ENCODE assay signal across 9 mouse cellular contexts in the genomic region with DNA sequence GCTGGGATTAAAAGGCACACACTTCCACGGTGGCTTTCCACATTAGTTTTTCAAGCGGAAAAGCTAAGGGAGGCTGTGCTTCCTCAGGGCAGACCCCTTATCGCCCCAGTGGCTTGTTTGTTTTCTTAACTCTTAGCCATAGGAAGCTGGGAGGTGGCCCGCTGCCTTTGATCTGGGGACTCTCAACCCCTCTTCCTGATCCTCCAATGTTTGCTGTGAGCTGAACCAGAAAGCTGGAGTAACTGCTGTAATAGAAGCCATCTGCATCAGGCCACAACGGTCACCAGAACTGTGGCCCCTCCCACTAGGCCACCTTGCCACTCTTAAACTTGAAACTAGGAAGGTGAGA. TPM values are rescaled to one million over a fixed set of nuclear protein-coding genes. Genes with fewer than 3 reads are reported as not detected.
A peak's percentile ranks its signal among the peaks of the same experiment; 100 is the strongest.
DNase-seq lines count a peak whose midpoint lies in the region; ATAC-seq lines count a peak whose summit lies in the region.
"Had no signal": no experiment of that assay in that cellular context is flagged by ENCODE, and none has a peak within 500 bp of the region (broad histone marks: within the 10 kb centered on the region; RNA-seq: fewer than 3 reads in every experiment).

A gene (plus strand): TSS at position 182 of the 349 bp plus-strand sequence.

- 12% methylated on average over 5 of the region's 5 CpGs for whole genome bisulfite sequencing in heart, embryonic 10.5 days
- 11% methylated on average over 5 of the region's 5 CpGs for WGBS in limb, embryonic 15.5 days

- DNase-seq in heart, embryonic 10.5 days (ENCODE audit: low spot score), result no peak
- DNase-seq in heart, adult 8-10 months (ENCODE audit: low spot score), result no peak
- peak; percentile 27 for DNase-seq in thymus, postnatal 4 days
- no peak for DNase-seq in thymus, postnatal 10 days (ENCODE audit: low spot score in 2 of 2)
- no peak for DNase-seq in T-cell, adult 2 months (ENCODE audit: low spot score)
- no peak for DNase-seq in Muller cell, postnatal 12 days (ENCODE audit: inconsistent ontology term)
- no peak for DNase-seq in right cerebral cortex, adult 18-20 months

- H3K4me1 ChIP-seq in heart, embryonic 10.5 days, result peaks cover 36% of the 10 kb centered on the region
- peaks cover 20% of the 10 kb centered on the region for H3K4me1 ChIP-seq in limb, embryonic 15.5 days

- peak within 1 kb of the TSS; percentile 50 for H3K4me3 ChIP-seq in heart, embryonic 10.5 days
- H3K4me3 ChIP-seq in limb, embryonic 15.5 days, result peak within 1 kb of the TSS; percentile 29

- peak within 1 kb of the TSS; percentile 28 for H3K4me2 ChIP-seq in limb, embryonic 15.5 days

- no peak for ATAC-seq in limb, embryonic 15.5 days (ENCODE audit: insufficient number of reproducible peaks, low FRiP score, low TSS enrichment, low read depth)

- H3K36me3 ChIP-seq in heart, embryonic 10.5 days, result no peaks in the 10 kb centered on the region; the same call in 1 of the 2 replicates
- H3K36me3 ChIP-seq in limb, embryonic 15.5 days, result no peaks in the 10 kb centered on the region

- no peak within 1 kb of the TSS for H3K9ac ChIP-seq in limb, embryonic 15.5 days

- H3K27me3 ChIP-seq in heart, embryonic 10.5 days (ENCODE audit: insufficient read depth, poor library complexity, severe bottlenecking), result peaks cover 54% of the 10 kb centered on the region
- H3K27me3 ChIP-seq in limb, embryonic 15.5 days, result peaks cover 39% of the 10 kb centered on the region

- H3K27ac ChIP-seq in heart, embryonic 10.5 days, result peak within 1 kb of the TSS; percentile 56
- H3K27ac ChIP-seq in limb, embryonic 15.5 days, result no peak within 1 kb of the TSS

- H3K9me3 ChIP-seq in heart, embryonic 10.5 days, result no peaks in the 10 kb centered on the region
- no peaks in the 10 kb centered on the region for H3K9me3 ChIP-seq in limb, embryonic 15.5 days

RNA-seq across cellular contexts. Expression of the gene that starts here (rescaled TPM):
- 2.5 and 15.3 TPM in 2 replicates for polyA plus RNA-seq in heart, embryonic 10.5 days (2016; fragmentation: Nextera tagmentation; extraction: Ambion mirVana)
- total RNA-seq in heart, adult 8-10 months (2022), result under 1 TPM in 1 of 4 experiments, not detected in 3; 0.19 TPM
- polyA plus RNA-seq in limb, embryonic 15.5 days (2015; fragmentation: Nextera tagmentation; extraction: Ambion mirVana), result 10.5 and 11.1 TPM in 2 replicates
- total RNA-seq: granulocyte monocyte progenitor cell, adult 5-6 weeks had no signal
